Mouse (Mus musculus) adrenal gland, postnatal 25 days (tissue): Measurements from ENCODE around the gene Zfp423. TPM values are rescaled to one million over a fixed set of nuclear protein-coding genes. Genes with fewer than 3 reads are reported as not detected.

Experiments
- DNase-seq: peaks from one replicate; pipeline ENCODE4 v3.0.0; 2021; ENCODE audit warnings: mixed read lengths
- total RNA-seq: library from RNA; stranded (reverse); gene quantifications from 2 replicates; pipeline ENCODE4 v1.2.3, GENCODE M21; 2021

The Zfp423 gene
- total RNA-seq, 1 experiment from 2014 or later = 17.5 TPM

- DNase-seq = no peak
These were observed 262.3 kb downstream of the Zfp423 start for GRCm38 (mm10) chr8:87697127-87697526.

GRCm38 (mm10) chr8:87693741-87694140, 265.7 kb downstream of the Zfp423 start:
- no peak for DNase-seq

GRCm38 (mm10) chr8:87690100-87691095, 269.0 kb downstream of the Zfp423 start:
- peak; percentile 64 for DNase-seq

GRCm38 (mm10) chr8:87689192-87689591, 270.2 kb downstream of the Zfp423 start:
- no peak for DNase-seq

GRCm38 (mm10) chr8:87688348-87688747, 271.0 kb downstream of the Zfp423 start:
- DNase-seq = no peak

GRCm38 (mm10) chr8:87686986-87687698, 272.3 kb downstream of the Zfp423 start:
- no peak for DNase-seq

GRCm38 (mm10) chr8:87686026-87686425, 273.4 kb downstream of the Zfp423 start:
- no peak for DNase-seq

GRCm38 (mm10) chr8:87685392-87685791, 274.0 kb downstream of the Zfp423 start:
- DNase-seq = no peak

GRCm38 (mm10) chr8:87682066-87682465, 277.3 kb downstream of the Zfp423 start:
- no peak for DNase-seq

GRCm38 (mm10) chr8:87680034-87680433, 279.4 kb downstream of the Zfp423 start:
- DNase-seq = no peak

- DNase-seq = no peak
These were observed 279.9 kb downstream of the Zfp423 start for GRCm38 (mm10) chr8:87679431-87680003.

- no peak for DNase-seq
These were observed 284.0 kb downstream of the Zfp423 start for GRCm38 (mm10) chr8:87675411-87675810.

- DNase-seq = no peak
These were observed 285.2 kb downstream of the Zfp423 start for GRCm38 (mm10) chr8:87674157-87674556.

GRCm38 (mm10) chr8:87672214-87672613, 287.2 kb downstream of the Zfp423 start:
- no peak for DNase-seq

- DNase-seq = no peak
These were observed 288.0 kb downstream of the Zfp423 start for GRCm38 (mm10) chr8:87671209-87671970.

- no peak for DNase-seq
These were observed 289.2 kb downstream of the Zfp423 start for GRCm38 (mm10) chr8:87670232-87670631.

- no peak for DNase-seq
These were observed 290.7 kb downstream of the Zfp423 start for GRCm38 (mm10) chr8:87668736-87669135.

GRCm38 (mm10) chr8:87667914-87668643, 291.3 kb downstream of the Zfp423 start:
- DNase-seq = no peak

- no peak for DNase-seq
These were observed 292.1 kb downstream of the Zfp423 start for GRCm38 (mm10) chr8:87667297-87667696.

- DNase-seq = no peak
These were observed 294.1 kb downstream of the Zfp423 start for GRCm38 (mm10) chr8:87665337-87665736.

GRCm38 (mm10) chr8:87664217-87664509, 295.2 kb downstream of the Zfp423 start:
- no peak for DNase-seq
